Mouse (Mus musculus) lung, adult 2 months (tissue): ENCODE data around the gene Mfrp.

Source experiments
- CTCF ChIP-seq: fragments of 200-500 bp; IDR thresholded peaks from 2 replicates; pipeline ENCODE4 v1.5.1; 2011; ENCODE audit warnings: mild to moderate bottlenecking, low read length, control low read depth; ENCODE audit not compliant: insufficient read depth
- POLR2A ChIP-seq: fragments of 200-500 bp; IDR thresholded peaks from 2 replicates; pipeline ENCODE4 v1.6.1; 2011; ENCODE audit warnings: low read depth, mild to moderate bottlenecking, control low read depth, low read length, borderline replicate concordance; ENCODE audit errors: extremely low read depth

DNA sequence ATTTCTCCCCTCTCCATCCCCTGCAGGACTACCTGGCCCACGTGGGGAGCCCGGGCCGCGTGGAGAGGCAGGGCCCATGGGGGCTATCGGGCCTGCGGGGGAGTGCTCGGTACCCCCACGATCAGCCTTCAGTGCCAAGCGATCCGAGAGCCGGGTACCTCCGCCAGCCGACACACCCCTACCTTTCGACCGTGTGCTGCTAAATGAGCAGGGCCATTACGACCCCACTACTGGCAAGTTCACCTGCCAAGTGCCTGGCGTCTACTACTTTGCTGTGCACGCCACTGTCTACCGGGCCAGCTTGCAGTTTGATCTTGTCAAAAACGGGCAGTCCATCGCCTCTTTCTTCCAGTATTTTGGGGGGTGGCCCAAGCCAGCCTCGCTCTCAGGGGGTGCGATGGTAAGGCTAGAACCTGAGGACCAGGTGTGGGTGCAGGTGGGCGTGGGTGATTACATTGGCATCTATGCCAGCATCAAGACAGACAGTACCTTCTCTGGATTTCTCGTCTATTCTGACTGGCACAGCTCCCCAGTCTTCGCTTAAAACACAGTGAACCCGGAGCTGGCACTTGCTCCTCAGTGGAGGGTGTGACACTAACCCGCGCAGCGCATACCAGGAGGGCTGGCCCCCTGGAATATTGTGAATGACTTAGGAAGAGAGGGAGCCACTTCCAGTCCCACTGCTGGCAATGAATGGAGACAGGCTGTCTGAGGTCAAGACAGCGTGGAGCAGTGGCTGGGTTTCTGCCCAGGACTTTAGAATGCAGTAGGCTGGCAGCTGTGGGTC, 6.9 kb downstream of the Mfrp start:
- no peak for TF ChIP-seq CTCF
- TF ChIP-seq POLR2A: no peak
